Mouse (Mus musculus) cerebellum, adult 11-12 months (tissue): Measurements from ENCODE around the gene Shb.

Experiments
- DNase-seq: peaks from one replicate; pipeline ENCODE4 v3.0.0; 2022

The Shb gene

DNA sequence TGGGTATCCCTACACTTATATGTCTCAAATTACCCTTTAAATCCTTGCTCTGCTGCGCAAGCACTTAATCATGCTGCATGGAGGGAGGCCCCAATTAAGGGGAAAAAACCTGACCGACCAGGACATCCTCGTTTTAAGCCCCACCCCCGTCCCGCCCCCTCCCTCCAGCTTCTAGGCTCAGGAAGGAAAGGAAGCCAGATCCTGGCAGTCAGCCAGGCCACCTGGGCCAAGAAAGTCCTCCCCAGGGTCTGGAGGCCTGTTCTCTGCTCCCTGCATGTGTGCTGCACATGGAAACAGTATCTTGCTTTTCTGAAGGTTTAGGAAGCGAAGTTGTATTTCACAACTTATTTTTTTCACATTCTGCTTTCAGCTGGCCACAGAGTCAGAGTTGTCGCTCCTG is at the start of gene Shb:
Shb (minus strand) TSS at position 96 of the 400 bp plus-strand sequence.
- DNase-seq: no peak

DNA sequence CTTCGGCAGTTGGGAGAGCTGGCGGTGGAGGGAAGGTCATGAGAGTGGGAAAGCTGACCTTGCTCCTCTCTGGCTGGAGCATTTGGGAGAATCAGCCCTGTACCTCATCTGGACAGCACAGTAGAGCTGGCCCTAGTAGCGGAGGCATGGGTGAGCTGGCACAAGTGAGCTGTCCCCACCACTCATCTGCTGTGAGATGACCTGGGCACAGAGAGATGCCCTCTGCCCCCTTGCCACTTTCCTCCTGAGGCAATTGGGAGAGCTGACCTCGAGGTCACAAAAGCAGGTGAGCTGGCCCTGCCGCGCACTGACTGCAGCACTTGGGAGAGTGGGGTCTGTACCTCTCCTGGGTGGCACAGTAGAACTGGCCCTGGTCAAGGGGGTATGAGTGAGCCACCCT is 48.8 kb upstream of the Shb start:
- no peak for DNase-seq

DNA sequence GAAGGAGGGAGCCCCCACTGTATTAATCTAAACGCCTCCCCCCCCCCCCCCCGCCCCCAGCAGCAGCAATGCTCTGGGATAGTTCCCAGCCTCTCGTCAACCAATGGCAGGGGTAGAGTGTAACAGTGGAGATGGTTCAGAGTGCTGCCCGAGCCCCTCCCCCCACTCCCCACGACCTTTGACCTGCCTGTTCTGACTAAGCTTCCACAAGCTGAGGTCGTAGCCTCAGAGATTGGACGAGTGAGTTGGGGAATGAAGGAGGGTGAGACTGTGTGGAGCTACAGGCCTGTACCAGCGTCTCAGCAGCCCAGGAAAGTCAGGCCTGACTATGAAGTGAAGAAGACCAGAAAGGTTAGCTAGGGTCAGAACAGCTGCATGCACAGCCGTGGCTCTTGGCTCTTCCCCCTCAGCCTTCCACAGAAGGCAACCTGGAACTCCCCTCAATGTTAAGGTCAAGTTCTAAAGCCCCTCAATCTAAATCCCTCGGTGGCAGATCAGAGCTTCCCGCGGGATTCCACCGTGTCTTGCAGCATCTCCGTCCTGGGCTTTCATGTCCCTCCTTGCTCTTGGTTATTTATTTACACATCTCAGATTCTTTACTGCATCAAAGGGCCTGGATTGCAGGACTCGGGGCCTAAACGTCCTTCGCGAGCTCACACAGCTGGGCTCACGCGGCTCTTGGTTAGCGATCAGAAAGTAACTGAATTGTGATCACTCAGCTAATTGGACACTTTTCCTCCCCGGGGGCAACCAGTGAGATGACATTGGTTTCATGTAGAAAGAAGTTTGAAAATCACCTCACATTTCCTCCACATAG is 46.5 kb upstream of the Shb start:
- DNase-seq: no peak

DNA sequence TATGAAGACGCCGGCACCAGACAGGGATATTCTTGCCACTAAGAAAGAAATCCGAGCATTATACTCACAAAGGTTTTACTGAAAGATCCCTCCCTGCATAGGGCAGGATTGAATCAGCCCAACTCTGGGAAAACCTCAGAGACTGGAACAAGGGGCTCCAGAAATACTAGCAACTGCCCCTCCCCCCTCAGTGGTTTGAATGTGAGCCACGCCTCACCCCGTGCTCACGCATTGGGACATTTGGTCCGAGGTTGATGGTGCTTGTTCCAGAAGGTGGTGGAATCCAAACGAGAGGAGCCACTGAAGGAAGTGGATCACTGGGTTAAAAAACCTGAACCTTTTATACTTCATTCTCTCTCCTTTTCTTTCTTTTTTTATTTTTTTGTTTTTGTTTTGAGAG is 45.4 kb upstream of the Shb start:
- DNase-seq: no peak

DNA sequence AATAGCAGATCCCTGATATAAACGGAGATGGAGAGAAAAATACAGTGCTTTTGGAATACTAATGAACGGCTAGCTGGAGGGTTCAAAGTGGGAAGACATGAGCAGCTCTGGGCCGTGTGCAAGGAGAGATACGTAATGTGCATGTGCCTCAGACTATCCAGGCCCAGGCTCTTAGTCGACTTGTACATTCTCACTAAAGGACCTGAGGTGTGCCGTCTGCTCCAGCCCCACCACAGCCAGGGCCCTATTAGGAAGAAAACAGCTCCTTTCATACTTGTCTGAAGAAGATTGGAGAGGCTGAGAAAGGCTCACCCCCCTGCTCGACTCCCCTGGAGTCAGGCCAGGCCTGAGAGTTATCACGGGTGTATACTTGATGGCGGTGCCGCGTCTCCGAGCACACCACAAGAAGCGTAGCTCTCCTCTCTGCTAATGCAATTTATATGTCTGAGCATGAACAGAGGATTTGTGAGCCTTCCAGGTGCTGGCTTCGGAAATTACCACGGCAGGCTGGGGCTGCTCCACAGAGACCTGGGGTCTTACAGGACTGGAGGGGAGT is 42.4 kb upstream of the Shb start:
- DNase-seq: no peak

DNA sequence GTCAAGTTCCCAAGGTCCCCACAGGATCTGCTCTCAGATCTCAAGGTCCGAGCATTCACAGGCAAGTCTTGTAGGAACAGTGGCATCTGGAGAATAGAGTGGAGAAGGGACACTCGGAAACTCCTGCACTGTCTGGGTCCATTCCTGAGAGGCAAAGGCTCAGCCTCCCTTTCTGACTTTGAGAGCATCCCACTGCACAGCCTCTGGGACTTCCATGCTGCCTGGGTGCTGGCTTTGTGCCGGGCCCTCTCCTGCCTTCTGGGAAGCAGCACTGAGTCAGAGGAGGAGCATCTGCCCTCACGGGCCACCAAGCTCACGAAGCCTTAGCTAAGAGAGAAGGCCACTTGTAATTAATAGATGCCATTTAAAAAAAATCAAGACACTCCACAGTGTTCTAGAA is 37.3 kb upstream of the Shb start:
- DNase-seq: no peak

DNA sequence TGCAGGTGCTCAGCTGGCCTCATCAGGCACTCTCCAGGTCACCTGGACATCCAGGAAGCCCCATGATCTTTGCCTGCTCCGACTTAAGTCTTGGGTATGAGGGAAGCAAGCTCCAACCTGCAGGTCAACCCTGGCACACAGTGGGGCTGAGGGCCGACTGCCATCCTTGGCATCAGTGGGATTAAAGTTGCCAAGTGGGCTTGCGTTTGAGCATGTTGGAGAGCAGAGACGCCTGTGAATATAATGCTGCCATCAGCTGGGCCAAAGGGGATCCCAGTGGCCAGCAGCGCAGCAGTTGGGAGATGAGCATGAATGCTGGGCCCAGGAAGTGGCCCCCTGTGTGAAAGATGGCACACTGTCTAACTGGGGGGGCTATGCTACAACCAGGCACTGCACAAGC is 25.9 kb upstream of the Shb start:
- no peak for DNase-seq

DNA sequence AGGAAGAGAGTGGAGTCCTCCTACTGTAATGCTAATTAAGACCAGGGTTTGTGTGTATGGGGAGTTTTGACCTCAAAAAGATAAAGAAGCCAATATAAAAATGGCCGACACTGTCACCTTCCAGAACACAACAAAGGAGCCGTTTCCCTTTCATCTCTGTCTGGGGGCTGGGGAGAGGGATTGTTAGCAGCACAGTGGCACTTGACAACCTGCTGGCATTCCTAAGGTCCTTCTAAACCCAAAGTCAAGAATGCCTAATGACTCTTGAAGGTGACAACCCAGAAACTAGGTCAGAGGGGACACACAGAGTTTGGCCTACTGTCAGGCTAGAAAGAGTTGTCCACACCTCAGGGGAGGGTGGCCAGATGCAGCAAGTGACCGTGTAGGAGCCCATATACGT is 20.3 kb upstream of the Shb start:
- DNase-seq: no peak

DNA sequence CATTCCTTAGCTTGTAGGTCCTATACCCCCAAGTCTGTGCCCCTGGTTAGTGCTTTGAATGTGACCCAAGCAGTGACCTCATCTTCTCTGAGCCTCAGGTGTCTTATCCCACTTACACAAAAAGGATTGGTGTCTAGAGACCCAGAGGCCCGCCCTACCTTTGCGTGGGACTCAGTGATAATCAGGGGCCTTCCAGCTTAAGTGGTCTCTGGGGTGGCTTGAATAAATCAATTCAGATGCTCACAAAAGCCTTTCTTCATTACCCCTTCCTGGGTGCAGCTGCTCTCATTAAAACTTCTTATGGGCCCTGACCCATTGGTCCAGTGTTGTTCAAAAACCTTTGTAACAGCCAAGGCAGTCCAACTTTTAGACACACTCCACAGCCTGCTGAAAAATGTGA is 18.7 kb upstream of the Shb start:
- DNase-seq: no peak

DNA sequence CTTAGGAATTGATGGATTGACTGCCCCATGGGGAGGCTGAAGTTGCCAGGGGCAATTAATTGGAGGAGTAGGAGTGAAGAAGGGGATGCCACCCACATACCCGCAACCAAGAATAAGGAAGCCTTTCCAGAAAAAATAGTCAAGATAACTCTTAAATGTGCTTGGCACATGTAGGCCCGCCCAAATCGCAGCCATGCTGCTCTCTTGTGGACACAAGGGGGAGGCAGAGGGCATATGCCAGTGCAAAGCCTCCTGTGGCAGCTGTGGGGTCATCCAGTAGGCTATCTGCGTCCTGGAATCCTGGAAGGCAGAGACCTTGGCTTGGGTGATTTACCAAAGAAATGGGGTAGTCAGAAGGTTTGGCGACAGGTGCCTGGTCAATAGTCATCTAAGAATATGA is 17.2 kb upstream of the Shb start:
- DNase-seq: no peak

DNA sequence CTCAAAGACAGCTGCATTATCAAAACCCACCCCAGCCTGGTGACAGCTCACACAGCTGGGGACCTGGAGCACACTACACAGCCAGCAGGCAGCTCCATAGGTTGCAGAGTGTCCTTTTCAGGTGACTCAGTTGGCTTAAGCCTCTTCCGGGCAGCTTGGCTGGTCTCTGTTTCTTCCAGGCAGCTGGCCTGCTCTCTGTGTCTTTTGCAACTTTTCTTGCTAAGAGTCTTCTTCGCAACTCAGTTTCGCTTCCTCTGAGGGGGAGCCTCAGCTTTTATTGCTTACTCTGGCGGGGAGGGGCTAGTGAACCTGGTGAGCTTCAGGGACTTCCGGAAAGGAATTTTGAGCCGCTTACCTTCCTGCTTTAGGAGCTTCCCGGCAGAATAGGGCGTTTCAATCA is 13.6 kb upstream of the Shb start:
- DNase-seq: no peak

DNA sequence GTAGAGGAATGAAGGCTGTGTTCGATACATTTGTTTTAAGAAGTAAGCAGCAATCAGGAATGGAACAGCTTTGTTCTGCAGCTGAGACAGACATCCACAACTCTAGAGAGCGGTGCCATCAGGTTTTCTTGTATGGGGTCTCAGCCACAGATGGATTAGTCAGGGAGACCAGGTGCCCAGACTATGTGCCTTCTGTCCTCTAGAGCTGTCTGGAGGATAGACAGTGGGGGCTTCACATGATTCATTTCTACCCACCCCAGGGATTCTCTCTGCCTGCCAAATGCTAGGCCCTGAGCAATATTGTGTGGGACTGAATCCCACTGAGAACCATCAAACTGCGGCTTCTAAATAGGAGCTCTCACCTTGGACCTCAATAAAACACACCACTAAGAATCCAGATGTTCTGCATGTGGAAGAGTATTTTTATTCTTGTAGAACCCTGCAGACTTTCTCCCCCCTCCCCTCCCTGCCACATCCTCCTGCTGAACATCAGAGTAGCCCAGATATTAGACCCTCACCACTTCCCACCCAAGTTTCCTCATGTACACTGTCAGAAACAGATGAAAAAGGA is 11.3 kb upstream of the Shb start:
- no peak for DNase-seq

DNA sequence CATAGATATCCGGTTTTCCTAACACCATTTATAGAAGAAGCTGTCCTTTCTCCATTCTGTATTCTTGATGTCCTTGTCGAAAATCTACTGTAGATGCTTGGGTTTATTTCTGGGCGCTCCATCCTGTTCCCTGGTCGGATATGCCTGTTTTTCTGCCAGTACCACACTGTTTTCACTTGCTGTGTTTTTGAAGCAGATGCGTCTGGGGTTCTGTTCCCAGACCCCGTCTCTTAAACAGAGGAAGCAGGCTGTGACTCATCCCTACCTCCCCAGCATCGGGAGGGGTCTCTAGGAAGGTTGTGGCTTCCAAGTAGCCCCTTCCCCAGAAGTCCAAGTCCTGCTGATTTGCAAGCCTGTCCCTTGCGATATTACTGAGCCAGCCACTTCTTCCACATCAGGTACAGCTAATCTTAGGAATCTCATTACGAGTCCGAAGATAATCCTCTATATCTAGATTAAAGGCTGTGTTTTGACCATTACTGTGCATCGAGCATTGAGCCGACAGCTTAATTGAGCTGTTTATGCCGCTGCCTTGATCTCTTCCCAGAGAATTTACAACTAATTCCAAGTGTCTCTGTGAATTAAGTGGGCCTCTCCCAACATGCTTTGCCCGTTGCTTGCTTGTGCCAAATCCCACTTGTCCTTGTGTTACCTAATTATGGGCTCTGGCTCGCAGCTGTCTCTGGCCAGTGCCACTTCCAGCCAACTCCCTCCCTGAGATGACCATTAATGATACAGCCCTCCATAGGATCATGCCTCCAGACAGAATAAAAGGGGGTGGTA is 8.1 kb upstream of the Shb start:
- no peak for DNase-seq

DNA sequence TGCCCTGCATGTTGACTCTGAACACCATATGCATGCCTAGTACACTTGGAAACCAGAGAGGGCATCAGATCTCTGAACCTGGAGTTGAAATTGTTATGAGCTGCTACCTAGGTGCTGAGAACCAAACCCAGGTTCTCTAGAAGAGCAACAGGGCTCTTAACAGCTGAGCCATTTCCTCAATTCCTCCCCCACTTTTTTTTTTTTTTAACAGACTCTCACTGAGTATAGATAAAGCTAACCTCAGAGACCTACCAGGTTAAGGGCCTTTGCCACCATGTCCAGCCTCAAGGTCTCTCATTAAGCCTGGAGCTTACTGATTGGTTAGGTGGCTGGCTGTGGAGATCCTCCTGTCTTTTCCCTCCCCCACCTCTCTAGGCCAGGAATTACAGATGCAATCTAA is 6.9 kb upstream of the Shb start:
- DNase-seq: no peak

DNA sequence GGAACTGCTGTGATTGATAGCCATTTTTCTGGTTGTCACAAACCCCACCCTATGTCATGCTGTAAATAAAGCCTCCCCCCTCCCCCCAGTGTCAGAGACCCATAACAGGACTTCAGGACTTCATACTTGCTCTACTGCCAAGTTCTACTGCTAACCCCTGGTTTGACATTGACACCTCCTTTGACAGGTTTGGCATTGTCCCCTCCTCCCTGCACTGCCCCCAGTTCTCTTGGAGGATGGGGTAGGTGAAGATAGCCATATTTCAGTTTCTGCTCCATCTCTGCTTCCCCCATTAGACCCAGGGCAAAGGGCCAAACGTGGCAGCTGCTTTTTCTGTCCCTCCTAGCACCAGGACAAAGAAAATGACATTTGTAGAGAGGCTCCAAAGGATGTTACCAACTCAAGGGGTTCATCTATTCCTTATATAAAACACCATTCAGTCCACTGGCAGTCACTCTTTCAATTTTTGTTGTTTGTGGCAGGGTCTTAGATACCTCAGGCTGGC is 1.2 kb upstream of the Shb start:
- no peak for DNase-seq

DNA sequence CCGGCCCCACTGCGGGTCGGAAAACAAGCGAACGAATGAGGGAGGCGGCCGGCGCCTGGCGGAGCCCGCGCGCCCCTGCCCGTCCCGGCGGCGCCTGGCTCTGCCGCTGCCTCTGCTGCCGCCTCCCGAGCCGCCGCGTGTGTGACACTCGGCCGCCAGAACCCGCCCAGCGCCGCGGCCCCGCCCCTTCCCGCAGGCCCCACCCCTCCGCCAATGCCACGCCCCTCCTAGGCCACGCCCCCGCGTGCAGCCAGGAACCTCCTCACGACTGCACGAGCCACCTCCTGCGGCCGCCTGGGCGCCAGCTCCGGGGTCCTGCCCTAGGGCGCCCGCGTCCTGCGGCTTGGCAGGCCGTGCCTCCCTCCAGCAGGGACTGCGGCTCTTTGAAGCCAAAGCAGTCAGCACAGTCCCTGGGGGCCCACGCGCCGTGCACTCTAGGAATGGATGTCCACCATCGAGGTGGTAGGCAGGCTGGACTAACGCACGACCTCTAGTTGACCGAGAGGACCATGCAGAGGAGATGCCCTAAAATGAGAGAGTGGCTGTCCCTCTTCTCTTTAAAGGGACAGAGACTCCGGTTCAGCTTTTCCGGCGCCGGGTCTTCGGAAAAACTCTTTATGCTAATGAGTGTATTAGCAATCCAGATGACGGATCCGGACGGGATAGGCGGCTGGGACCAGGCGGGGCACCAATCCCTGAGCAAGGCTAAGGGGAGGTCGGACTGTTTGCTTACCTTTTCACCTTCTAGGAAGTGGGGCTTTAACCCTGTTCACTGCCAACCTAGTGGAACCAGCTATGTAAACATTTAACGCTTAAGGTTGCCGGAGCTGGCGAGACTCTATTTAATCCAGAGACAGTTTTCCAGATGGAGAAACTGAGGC is 1.4 kb downstream of the Shb start:
- peak; percentile 66 for DNase-seq

DNA sequence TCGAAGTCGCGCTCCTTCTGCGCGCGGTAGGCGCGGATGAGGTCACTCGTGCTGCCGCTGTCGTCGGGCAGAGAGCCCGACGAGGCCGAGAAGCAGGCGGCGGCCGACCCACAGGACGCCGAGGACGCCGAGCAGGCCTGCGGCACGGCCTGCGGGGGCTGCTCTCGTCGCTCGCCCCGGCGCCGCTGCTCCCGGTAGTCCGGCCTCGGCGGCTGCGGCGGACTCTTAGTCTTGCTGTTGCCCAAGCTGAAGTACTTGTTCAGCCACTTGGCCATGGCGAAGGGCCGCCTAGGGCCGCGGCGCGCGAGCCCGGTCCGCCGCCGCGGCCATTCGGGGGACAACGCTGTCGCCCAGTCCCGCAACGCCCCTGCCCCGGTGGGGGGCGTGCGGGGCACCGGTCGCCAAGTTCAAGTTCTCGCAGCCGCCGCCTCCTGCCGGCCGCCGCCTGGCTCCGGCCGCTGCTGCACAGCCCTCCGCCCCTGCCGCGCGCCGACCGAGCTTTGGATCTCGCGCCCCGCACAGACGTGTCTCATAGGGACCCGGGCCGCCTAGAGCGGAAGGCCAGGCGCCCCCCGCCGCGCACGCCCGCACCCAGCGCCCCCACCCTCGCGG is 2.2 kb downstream of the Shb start:
- DNase-seq: peak; percentile 16

DNA sequence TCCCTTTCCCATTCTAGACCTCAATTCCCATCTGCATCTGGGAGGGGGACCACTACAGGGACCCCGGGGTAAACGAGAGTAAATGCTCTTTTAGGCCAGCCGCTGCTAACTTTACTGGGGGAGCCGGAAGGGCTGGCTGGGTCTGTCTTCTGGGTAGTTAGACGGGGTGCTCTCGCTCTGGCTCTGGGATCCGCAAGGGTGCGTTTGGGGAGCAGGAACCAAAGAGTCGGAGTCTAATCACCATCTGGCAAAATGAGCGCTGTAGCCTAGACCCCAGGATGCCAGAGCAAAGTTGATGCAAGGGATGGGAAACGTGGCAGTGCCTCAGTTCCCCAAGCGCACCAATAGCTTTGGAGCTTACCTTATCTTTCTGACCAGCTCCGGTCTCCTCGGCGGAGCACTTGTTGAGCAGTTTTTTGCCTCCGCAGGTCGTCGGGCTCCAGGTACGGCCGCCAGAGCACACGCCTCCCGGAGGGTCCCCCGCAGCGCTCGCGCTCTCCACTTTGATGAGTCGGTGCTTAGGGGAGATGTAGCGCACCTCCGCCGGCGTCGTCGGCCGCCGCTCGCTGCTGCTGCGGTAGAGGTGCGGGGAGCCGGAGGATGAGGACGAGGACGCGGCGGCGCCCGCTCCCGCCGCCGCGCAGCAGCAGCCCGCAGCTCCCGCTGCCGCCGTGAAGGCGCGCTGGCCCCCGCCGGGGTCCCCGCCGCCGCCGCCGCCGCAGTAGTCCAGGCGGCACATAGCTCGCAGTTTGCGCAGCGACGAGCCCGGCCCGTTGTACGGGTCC is 2.9 kb downstream of the Shb start:
- no peak for DNase-seq

DNA sequence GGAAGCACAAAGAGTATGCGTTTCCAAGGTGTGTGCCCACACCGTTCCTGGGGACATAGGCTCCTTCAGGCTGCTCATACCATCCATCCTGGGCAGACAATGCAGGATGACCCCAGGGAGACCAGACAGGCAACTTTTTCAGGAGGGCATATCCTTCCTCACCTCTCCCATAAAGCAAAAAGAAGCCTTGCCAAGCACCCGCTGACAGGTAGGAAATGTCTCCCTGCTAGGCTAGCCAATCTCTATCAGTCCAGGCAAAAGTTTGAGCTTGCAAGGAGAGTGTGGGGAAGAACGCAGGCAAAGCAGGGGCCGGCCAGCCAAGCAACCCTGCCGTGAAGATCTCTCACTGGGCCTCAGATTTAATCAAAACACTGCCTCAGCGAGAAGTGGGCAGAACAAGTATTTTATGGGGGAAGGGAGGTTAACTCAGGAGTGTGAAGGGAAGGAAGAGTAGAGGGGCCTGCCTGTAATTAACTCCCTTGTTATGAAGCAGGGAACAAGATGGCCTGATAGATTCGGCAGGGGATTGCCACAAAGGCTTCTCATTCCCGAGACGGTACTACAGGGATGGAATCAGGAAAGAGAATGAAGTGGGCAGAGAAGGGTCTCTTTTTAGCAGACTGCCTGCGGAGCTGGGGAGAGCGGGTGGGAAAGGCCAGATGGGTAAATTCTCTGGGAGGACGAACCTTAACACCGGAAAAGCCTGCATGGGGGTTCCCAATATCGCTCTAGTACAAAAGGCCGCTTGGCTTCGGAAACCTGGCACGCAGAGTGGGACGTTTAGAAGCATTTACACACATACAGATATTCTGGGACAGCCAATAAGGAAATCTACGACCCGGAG is 3.7 kb downstream of the Shb start:
- DNase-seq: no peak
